Mouse (Mus musculus) forebrain, embryonic 16.5 days (tissue): ENCODE measurements around the gene Clasp1. TPM values are rescaled to one million over a fixed set of nuclear protein-coding genes. Genes with fewer than 3 reads are reported as not detected.
A peak's percentile ranks its signal among the peaks of the same experiment; 100 is the strongest.

ENCODE experiments used
- ATAC-seq: fragments of 200-750 bp; cut with Nextera tagmentation; 2 replicates; pipeline ENCODE4 v1.8.0; 2017; ENCODE audit warnings: mild to moderate bottlenecking, moderate library complexity
- H3K27ac ChIP-seq: fragments of 300-500 bp; sonication (generic); 2 replicates; pipeline ENCODE4 v1.5.1; 2014; ENCODE audit warnings: low read length, control low read depth
- H3K27me3 ChIP-seq: fragments of 300-500 bp; sonication (generic); replicated peaks from 2 replicates; pipeline ENCODE4 v1.6.1; 2014; ENCODE audit warnings: low read length; ENCODE audit not compliant: control insufficient read depth, insufficient read depth
- H3K36me3 ChIP-seq: fragments of 300-500 bp; sonication (generic); 2 replicates; pipeline ENCODE4 v1.6.1; 2014; ENCODE audit not compliant: control insufficient read depth, insufficient read depth
- H3K4me1 ChIP-seq: fragments of 300-500 bp; sonication (generic); replicated peaks from 2 replicates; pipeline ENCODE4 v1.6.1; 2014; ENCODE audit warnings: low read length; ENCODE audit not compliant: control insufficient read depth, insufficient read depth
- H3K4me2 ChIP-seq: fragments of 300-500 bp; sonication (generic); 2 replicates; pipeline ENCODE4 v1.6.1; 2014; ENCODE audit warnings: mild to moderate bottlenecking, low read length, control low read depth
- H3K4me3 ChIP-seq: fragments of 300-500 bp; sonication (generic); replicated peaks from 2 replicates; pipeline ENCODE4 v1.5.1; 2014; ENCODE audit warnings: mild to moderate bottlenecking, low read length, control low read depth
- H3K9ac ChIP-seq: fragments of 300-500 bp; sonication (generic); replicated peaks from 2 replicates; pipeline ENCODE4 v1.6.1; 2014; ENCODE audit warnings: low read depth, low read length, control low read depth
- H3K9me3 ChIP-seq: fragments of 300-500 bp; sonication (generic); 2 replicates; pipeline ENCODE4 v1.6.1; 2016; ENCODE audit warnings: low read length; ENCODE audit not compliant: control insufficient read depth
- WGBS: fragments of 180-500 bp; shearing (Covaris S2); extraction: QIAGEN DNeasy Blood & Tissue Kit; methylation state at CpG from one replicate; pipeline ENCODE4 v1.1.7; 2014; 5-methylcytosine and 5-hydroxymethylcytosine counted together
- polyA plus RNA-seq: library from polyadenylated mRNA; unstranded; fragments of >200 nt; fragmentation: Nextera tagmentation; extraction: Ambion mirVana; gene quantifications from 2 replicates; pipeline ENCODE4 v1.2.1, GENCODE M21; 2015

Clasp1 gene
- polyA plus RNA-seq, 1 experiment from 2014 or later, result 154 TPM

GRCm38 (mm10) chr1:118633415-118633980 lies 244.6 kb downstream of the Clasp1 start:
- ATAC-seq, result no peak
- 90% methylated on average over 4 of the region's 4 CpGs for WGBS

GRCm38 (mm10) chr1:118642296-118642999 lies 253.6 kb downstream of the Clasp1 start:
- no peak for ATAC-seq
- no peaks in the 10 kb centered on the region for H3K4me1 ChIP-seq
- no peaks in the 10 kb centered on the region for H3K27me3 ChIP-seq
- no peaks in the 10 kb centered on the region for H3K9me3 ChIP-seq
- no peak overlapping the region for H3K27ac ChIP-seq
- H3K9ac ChIP-seq, result no peak overlapping the region
- H3K4me3 ChIP-seq, result no peak overlapping the region
- no peaks in the 10 kb centered on the region for H3K36me3 ChIP-seq
- WGBS, result 76% methylated on average over 2 of the region's 2 CpGs
- H3K4me2 ChIP-seq, result no peak overlapping the region

More at GRCm38 (mm10) chr1:118633415-118633980, 244.6 kb downstream of the Clasp1 start:
- Histone ChIP-seq H3K4me2 (no peak overlapping the region), H3K4me3 (no peak overlapping the region), H3K27me3 (no peaks in the 10 kb centered on the region), H3K9me3 (no peaks in the 10 kb centered on the region), H3K4me1 (no peaks in the 10 kb centered on the region), H3K9ac (no peak overlapping the region), H3K36me3 (no peaks in the 10 kb centered on the region), H3K27ac (no peak overlapping the region)

- H3K4me3 ChIP-seq, result no peak overlapping the region
- H3K9ac ChIP-seq, result no peak overlapping the region
- H3K4me2 ChIP-seq, result no peak overlapping the region
- no peaks in the 10 kb centered on the region for H3K27me3 ChIP-seq
- H3K9me3 ChIP-seq, result no peaks in the 10 kb centered on the region
- 53% methylated on average over 9 of the region's 9 CpGs for WGBS
- H3K27ac ChIP-seq, result no peak overlapping the region
- no peak for ATAC-seq
- no peaks in the 10 kb centered on the region for H3K36me3 ChIP-seq
- H3K4me1 ChIP-seq, result no peaks in the 10 kb centered on the region
These were observed 254.5 kb downstream of the Clasp1 start for GRCm38 (mm10) chr1:118643138-118643979.

- H3K36me3 ChIP-seq, result no peaks in the 10 kb centered on the region
- H3K9ac ChIP-seq, result no peak overlapping the region
- H3K4me1 ChIP-seq, result no peaks in the 10 kb centered on the region
- WGBS, result 63% methylated on average over 4 of the region's 4 CpGs
- no peak overlapping the region for H3K27ac ChIP-seq
- no peaks in the 10 kb centered on the region for H3K9me3 ChIP-seq
- no peak for ATAC-seq
- H3K4me3 ChIP-seq, result no peak overlapping the region
- no peak overlapping the region for H3K4me2 ChIP-seq
- H3K27me3 ChIP-seq, result no peaks in the 10 kb centered on the region
These were observed 256.8 kb downstream of the Clasp1 start for GRCm38 (mm10) chr1:118645701-118646100.

GRCm38 (mm10) chr1:118648015-118648414 lies 259.2 kb downstream of the Clasp1 start:
- no peak for ATAC-seq
- no peaks in the 10 kb centered on the region for H3K36me3 ChIP-seq
- peaks cover 2% of the 10 kb centered on the region; the same call in 1 of the 2 replicates for H3K4me1 ChIP-seq
- no peak overlapping the region for H3K4me2 ChIP-seq
- no peaks in the 10 kb centered on the region for H3K27me3 ChIP-seq
- no peak overlapping the region for H3K4me3 ChIP-seq
- H3K27ac ChIP-seq, result no peak overlapping the region
- no peak overlapping the region for H3K9ac ChIP-seq
- WGBS, result 36% methylated on average over 3 of the region's 3 CpGs
- no peaks in the 10 kb centered on the region for H3K9me3 ChIP-seq

GRCm38 (mm10) chr1:118649933-118650770 lies 261.3 kb downstream of the Clasp1 start:
- H3K9me3 ChIP-seq, result no peaks in the 10 kb centered on the region
- peak; percentile 47; the same call in 1 of the 2 replicates for ATAC-seq
- no peaks in the 10 kb centered on the region for H3K36me3 ChIP-seq
- H3K4me3 ChIP-seq, result no peak overlapping the region
- no peaks in the 10 kb centered on the region for H3K27me3 ChIP-seq
- peaks cover 2% of the 10 kb centered on the region; the same call in 1 of the 2 replicates for H3K4me1 ChIP-seq
- no peak overlapping the region for H3K4me2 ChIP-seq
- H3K27ac ChIP-seq, result no peak overlapping the region
- 60% methylated on average over 9 of the region's 9 CpGs for WGBS
- no peak overlapping the region for H3K9ac ChIP-seq

- peak; percentile 47; the same call in 1 of the 2 replicates for ATAC-seq
- Histone ChIP-seq H3K4me2 (no peak overlapping the region), H3K27me3 (no peaks in the 10 kb centered on the region), H3K36me3 (no peaks in the 10 kb centered on the region), H3K4me3 (no peak overlapping the region), H3K27ac (no peak overlapping the region), H3K9me3 (no peaks in the 10 kb centered on the region), H3K4me1 (peaks cover 2% of the 10 kb centered on the region; the same call in 1 of the 2 replicates), H3K9ac (no peak overlapping the region)
- 16% methylated on average over 3 of the region's 3 CpGs for WGBS
These were observed 261.9 kb downstream of the Clasp1 start for GRCm38 (mm10) chr1:118650771-118651080.

GRCm38 (mm10) chr1:118658716-118659115 lies 269.9 kb downstream of the Clasp1 start:
- 78% methylated on average over 6 of the region's 6 CpGs for WGBS
- ATAC-seq, result no peak

More at GRCm38 (mm10) chr1:118658716-118659115, 269.9 kb downstream of the Clasp1 start:
- Histone ChIP-seq H3K4me3 (no peak overlapping the region), H3K27me3 (no peaks in the 10 kb centered on the region), H3K9ac (no peak overlapping the region), H3K9me3 (no peaks in the 10 kb centered on the region), H3K27ac (no peak overlapping the region), H3K4me1 (no peaks in the 10 kb centered on the region), H3K36me3 (no peaks in the 10 kb centered on the region), H3K4me2 (no peak overlapping the region)
